Mouse (Mus musculus) midbrain, embryonic 11.5 days (tissue): ENCODE measurements around the gene Gpr182. TPM values are rescaled to one million over a fixed set of nuclear protein-coding genes. Genes with fewer than 3 reads are reported as not detected.
"Not testable (repeated sequence)": the region's sequence is repeated elsewhere in the genome, so short reads cannot be mapped to it uniquely, and the experiment has no call there.

Experiments used
- ATAC-seq: fragments of 200-750 bp; cut with Nextera tagmentation; 2 replicates; pipeline ENCODE4 v1.8.0; 2017; ENCODE audit warnings: moderate TSS enrichment, moderate library complexity; ENCODE audit not compliant: low FRiP score
- DNase-seq: peaks from one replicate; pipeline ENCODE4 v3.0.0; 2015; ENCODE audit warnings: low spot score; ENCODE audit errors: missing footprints
- H3K27ac ChIP-seq: fragments of 300-500 bp; sonication (generic); 2 replicates; pipeline ENCODE4 v1.5.1; 2014; ENCODE audit warnings: low read depth, low read length
- H3K27me3 ChIP-seq: fragments of 300-500 bp; sonication (generic); 2 replicates; pipeline ENCODE4 v1.6.1; 2014; ENCODE audit warnings: mild to moderate bottlenecking, low read length, moderate library complexity, mixed read lengths; ENCODE audit not compliant: control insufficient read depth, insufficient read depth
- H3K36me3 ChIP-seq: fragments of 300-500 bp; sonication (generic); 2 replicates; pipeline ENCODE4 v1.6.1; 2014; ENCODE audit warnings: mild to moderate bottlenecking, low read length, moderate library complexity, mixed read lengths; ENCODE audit not compliant: control insufficient read depth, insufficient read depth
- H3K4me1 ChIP-seq: fragments of 300-500 bp; sonication (generic); 2 replicates; pipeline ENCODE4 v1.6.1; 2014; ENCODE audit warnings: low read length; ENCODE audit not compliant: control insufficient read depth, insufficient read depth
- H3K4me2 ChIP-seq: fragments of 300-500 bp; sonication (generic); 2 replicates; pipeline ENCODE4 v1.6.1; 2014; ENCODE audit warnings: mild to moderate bottlenecking, moderate library complexity
- H3K4me3 ChIP-seq: fragments of 300-500 bp; sonication (generic); 2 replicates; pipeline ENCODE4 v1.5.1; 2014; ENCODE audit warnings: low read depth, low read length
- H3K9ac ChIP-seq: fragments of 300-500 bp; sonication (generic); 2 replicates; pipeline ENCODE4 v1.6.1; 2014; ENCODE audit warnings: low read length
- H3K9me3 ChIP-seq: fragments of 300-500 bp; sonication (generic); 2 replicates; pipeline ENCODE4 v1.6.1; 2016; ENCODE audit warnings: low read length; ENCODE audit not compliant: control insufficient read depth
- WGBS: fragments of 180-500 bp; shearing (Covaris S2); extraction: QIAGEN DNeasy Blood & Tissue Kit; methylation state at CpG from one replicate; pipeline ENCODE4 v1.1.7; 2014; 5-methylcytosine and 5-hydroxymethylcytosine counted together
- polyA plus RNA-seq: library from polyadenylated mRNA; unstranded; fragments of >200 nt; fragmentation: Nextera tagmentation; extraction: Ambion mirVana; gene quantifications from 2 replicates; pipeline ENCODE4 v1.2.1, GENCODE M21; 2014

The Gpr182 gene
- 0.21 and 0.30 TPM in 2 replicates for polyA plus RNA-seq

GRCm38 (mm10) chr10:127751548-127751947, at the start of gene Gpr182:
Gene Gpr182 (minus strand): TSS chr10:127751732.
- no peak within 1 kb of the TSS for H3K4me2 ChIP-seq
- H3K4me1 ChIP-seq = 0 out of 2 replicates have a peak, but pooled peaks cover 2% of the 10 kb centered on the region
- WGBS = 57% methylated on average over 8 of the region's 8 CpGs
- peaks cover 9% of the 10 kb centered on the region; the same call in 1 of the 2 replicates for H3K36me3 ChIP-seq
- no peak within 1 kb of the TSS for H3K9ac ChIP-seq
- no peak within 1 kb of the TSS for H3K27ac ChIP-seq
- H3K9me3 ChIP-seq = no peaks in the 10 kb centered on the region
- no peaks in the 10 kb centered on the region for H3K27me3 ChIP-seq
- no peak for ATAC-seq
- H3K4me3 ChIP-seq = no peak within 1 kb of the TSS
- DNase-seq = no peak

- Histone ChIP-seq H3K4me3 (no peak within 1 kb of the TSS), H3K27ac (no peak within 1 kb of the TSS), H3K27me3 (no peaks in the 10 kb centered on the region), H3K9ac (no peak within 1 kb of the TSS), H3K9me3 (no peaks in the 10 kb centered on the region), H3K4me2 (no peak within 1 kb of the TSS), H3K36me3 (no peaks in the 10 kb centered on the region), H3K4me1 (no peaks in the 10 kb centered on the region)
- WGBS = 85% methylated on average over 6 of the region's 6 CpGs
- no peak for DNase-seq
- ATAC-seq = no peak
Observed at GRCm38 (mm10) chr10:127800891-127801290, 49.4 kb upstream of the Gpr182 start, which contains the start of gene Rdh16. Gene Rdh16 (plus strand): TSS chr10:127801152.

DNA sequence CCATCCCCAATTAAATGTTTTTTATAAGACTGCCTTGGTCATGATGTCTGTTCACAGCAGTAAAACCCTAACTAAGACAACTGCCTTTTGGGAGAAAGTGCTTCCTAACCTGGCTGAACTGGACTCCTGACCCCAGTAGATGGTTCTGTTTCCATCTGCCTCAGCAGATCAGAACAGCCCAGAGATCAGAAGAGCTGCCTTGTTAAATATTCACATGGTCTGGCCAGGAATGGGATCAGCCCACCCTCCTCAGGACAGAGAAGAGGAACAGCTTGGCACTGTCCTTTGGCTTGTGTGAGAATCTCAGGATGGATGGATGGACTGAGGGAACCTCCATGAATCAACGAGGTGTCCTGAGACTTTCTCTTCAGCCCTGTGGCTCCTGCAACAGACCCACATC, 47.8 kb upstream of the Gpr182 start:
- Histone ChIP-seq H3K27me3 (no peaks in the 10 kb centered on the region), H3K4me1 (no peaks in the 10 kb centered on the region), H3K9ac (no peak overlapping the region), H3K9me3 (no peaks in the 10 kb centered on the region), H3K36me3 (no peaks in the 10 kb centered on the region), H3K4me3 (no peak overlapping the region), H3K4me2 (no peak overlapping the region), H3K27ac (no peak overlapping the region)
- no peak for DNase-seq
- no peak for ATAC-seq
- WGBS = 80% methylated on average over 1 of the region's 1 CpGs

DNA sequence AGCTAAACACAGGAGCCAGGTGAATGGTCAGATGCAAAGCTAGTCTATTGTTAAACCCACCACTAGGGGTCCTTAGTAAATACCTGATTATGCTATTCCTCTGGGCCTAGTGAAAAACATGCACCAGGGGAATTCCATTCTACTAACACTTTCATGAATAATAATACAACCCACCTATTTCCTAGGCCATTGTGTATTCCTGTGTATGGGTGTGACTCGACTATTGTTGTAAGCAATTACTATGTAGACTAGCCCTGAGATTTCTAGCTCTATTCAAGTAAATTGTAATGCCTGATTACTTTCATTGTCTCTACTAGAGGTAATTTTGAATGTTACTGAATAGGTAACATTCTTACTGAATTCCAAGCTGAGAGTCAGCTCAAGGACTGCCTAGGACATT, 33.9 kb upstream of the Gpr182 start:
- not testable (repeated sequence) for DNase-seq, ATAC-seq, H3K36me3 ChIP-seq, H3K9me3 ChIP-seq, H3K27me3 ChIP-seq, H3K4me1 ChIP-seq, H3K9ac ChIP-seq, H3K27ac ChIP-seq, H3K4me3 ChIP-seq, H3K4me2 ChIP-seq
- 85% methylated on average over 1 of the region's 1 CpGs for WGBS

- H3K4me1 ChIP-seq, ATAC-seq, H3K9ac ChIP-seq, H3K27ac ChIP-seq, H3K36me3 ChIP-seq, H3K27me3 ChIP-seq, H3K4me3 ChIP-seq, H3K4me2 ChIP-seq, H3K9me3 ChIP-seq, DNase-seq: not testable (repeated sequence)
- 96% methylated on average over 17 of the region's 17 CpGs for WGBS
Observed at GRCm38 (mm10) chr10:127782321-127782720, 30.8 kb upstream of the Gpr182 start.

DNA sequence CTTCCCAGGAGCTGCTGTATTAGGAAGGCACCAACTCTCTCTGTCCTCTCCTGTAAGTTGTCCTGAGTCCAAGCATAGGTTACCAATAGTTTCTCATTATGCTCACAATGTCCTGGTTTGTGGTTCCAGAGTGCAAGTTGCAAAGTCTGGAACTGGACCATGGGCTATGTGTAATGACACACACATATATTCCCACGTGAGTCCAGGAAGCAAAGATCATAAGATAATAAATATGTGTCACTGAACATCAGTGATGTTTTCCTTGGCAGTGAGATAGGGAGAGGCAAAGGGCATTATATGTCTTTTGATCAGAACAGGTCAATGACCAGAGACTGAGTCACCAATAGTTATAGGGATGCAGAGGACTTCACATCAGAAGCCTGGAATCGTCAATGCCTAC, 24.5 kb upstream of the Gpr182 start, which contains the start of gene Rdh9:
Rdh9 (plus strand) TSS at position 376 of the 400 bp plus-strand sequence.
- DNase-seq (no peak), ATAC-seq (no peak)
- Histone ChIP-seq H3K27me3 (no peaks in the 10 kb centered on the region), H3K4me2 (no peak within 1 kb of the TSS), H3K27ac (no peak within 1 kb of the TSS), H3K4me3 (no peak within 1 kb of the TSS), H3K9ac (no peak within 1 kb of the TSS), H3K4me1 (no peaks in the 10 kb centered on the region), H3K36me3 (no peaks in the 10 kb centered on the region), H3K9me3 (no peaks in the 10 kb centered on the region)
- 79% methylated on average over 2 of the region's 2 CpGs for WGBS

DNA sequence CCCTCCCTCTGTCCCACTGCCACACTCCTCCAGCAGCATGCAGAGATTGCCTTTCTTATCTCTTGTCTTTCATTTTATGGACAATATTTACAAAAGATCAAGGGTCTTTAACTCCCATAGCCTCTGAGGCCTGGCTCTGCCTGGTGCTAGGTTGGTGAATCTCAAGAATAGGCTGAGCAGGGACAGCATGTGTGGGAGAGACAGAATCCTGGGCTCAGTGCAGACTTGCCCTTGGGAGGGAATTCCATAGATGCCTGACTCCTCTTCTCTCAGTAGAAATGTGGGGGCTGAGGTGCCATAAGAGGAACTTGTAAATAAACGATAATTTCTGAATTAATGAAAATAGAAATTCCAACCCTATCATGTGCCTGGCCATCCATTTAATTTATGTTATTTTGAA, 15.0 kb upstream of the Gpr182 start:
- no peaks in the 10 kb centered on the region for H3K36me3 ChIP-seq
- WGBS = 83% methylated on average over 1 of the region's 1 CpGs
- ATAC-seq (no peak), DNase-seq (no peak)
- no peak overlapping the region for H3K9ac ChIP-seq
- no peak overlapping the region for H3K4me2 ChIP-seq
- no peak overlapping the region for H3K4me3 ChIP-seq
- H3K27me3 ChIP-seq = no peaks in the 10 kb centered on the region
- H3K27ac ChIP-seq = no peak overlapping the region
- H3K4me1 ChIP-seq = no peaks in the 10 kb centered on the region
- no peaks in the 10 kb centered on the region for H3K9me3 ChIP-seq

GRCm38 (mm10) chr10:127763914-127764680, 12.6 kb upstream of the Gpr182 start:
- Histone ChIP-seq H3K27me3 (no peaks in the 10 kb centered on the region), H3K9ac (no peak overlapping the region), H3K4me1 (no peaks in the 10 kb centered on the region), H3K9me3 (no peaks in the 10 kb centered on the region), H3K4me3 (no peak overlapping the region), H3K27ac (no peak overlapping the region), H3K36me3 (no peaks in the 10 kb centered on the region), H3K4me2 (no peak overlapping the region)
- no peak for ATAC-seq
- 71% methylated on average over 12 of the region's 12 CpGs for WGBS
- no peak for DNase-seq

- H3K36me3 ChIP-seq, H3K9ac ChIP-seq, H3K4me1 ChIP-seq, H3K4me3 ChIP-seq, H3K27ac ChIP-seq, DNase-seq, H3K9me3 ChIP-seq, ATAC-seq, H3K27me3 ChIP-seq, H3K4me2 ChIP-seq: not testable (repeated sequence)
- WGBS = 89% methylated on average over 10 of the region's 10 CpGs
Observed at GRCm38 (mm10) chr10:127762926-127763325, 11.4 kb upstream of the Gpr182 start.
